Mouse (Mus musculus) left cerebral cortex, adult 9 months (tissue): ENCODE measurements around the gene Gm26727.
A peak's percentile ranks its signal among the peaks of the same experiment; 100 is the strongest.
"Not testable (repeated sequence)": the region's sequence is repeated elsewhere in the genome, so short reads cannot be mapped to it uniquely, and the experiment has no call there.

Experiments used
- DNase-seq, 2 experiments: peaks; one replicate each; pipeline ENCODE4 v3.0.0; 2022; ENCODE audit warnings: low spot score in 2 of 2

The Gm26727 gene

GRCm38 (mm10) chr2:67433081-67433480 lies at the start of gene Gm26727:
Gene Gm26727, minus strand, starts transcription at chr2:67433181.
- no peak for DNase-seq

GRCm38 (mm10) chr2:67481051-67481450 lies 48.1 kb upstream of the Gm26727 start:
- DNase-seq: no peak

GRCm38 (mm10) chr2:67477753-67478152 lies 44.8 kb upstream of the Gm26727 start:
- peak in 1 of 2 experiments; percentile 45 for DNase-seq

GRCm38 (mm10) chr2:67470030-67470429 lies 37.0 kb upstream of the Gm26727 start:
- DNase-seq: not testable (repeated sequence)

- no peak for DNase-seq
These were observed 34.1 kb upstream of the Gm26727 start for GRCm38 (mm10) chr2:67467036-67467435.

GRCm38 (mm10) chr2:67460857-67461256 lies 27.9 kb upstream of the Gm26727 start:
- no peak for DNase-seq

- peak in 1 of 2 experiments; percentile 31 for DNase-seq
These were observed 14.2 kb upstream of the Gm26727 start for GRCm38 (mm10) chr2:67447206-67447605.

- peak in 1 of 2 experiments; percentile 3 for DNase-seq
These were observed 13.8 kb upstream of the Gm26727 start for GRCm38 (mm10) chr2:67446772-67447171.

DNA sequence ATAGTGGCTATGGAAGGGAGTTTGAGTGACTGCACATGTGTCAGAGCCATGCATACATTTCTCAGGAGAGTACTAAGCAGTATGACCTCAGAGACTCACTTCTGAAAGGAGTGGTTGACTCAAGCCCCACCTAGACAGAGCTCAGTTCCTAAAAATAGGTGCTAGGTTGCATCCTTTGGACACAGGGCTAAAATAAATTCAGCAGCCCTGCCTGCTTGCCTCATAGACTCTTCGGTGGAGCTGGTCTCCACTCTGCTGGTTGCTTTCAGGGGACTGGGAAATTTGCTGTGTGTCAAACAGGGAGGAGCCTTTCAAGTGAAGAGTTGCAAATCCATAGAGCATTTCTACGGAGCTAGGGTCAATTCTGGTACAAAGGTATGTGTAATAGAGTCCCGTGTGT lies 12.8 kb upstream of the Gm26727 start, which contains the start of gene Xirp2:
TSS of gene Xirp2 (plus strand) at position 223 of the 400 bp plus-strand sequence.
- no peak for DNase-seq

- DNase-seq: no peak
These were observed 5.3 kb upstream of the Gm26727 start for GRCm38 (mm10) chr2:67438309-67438708.

DNA sequence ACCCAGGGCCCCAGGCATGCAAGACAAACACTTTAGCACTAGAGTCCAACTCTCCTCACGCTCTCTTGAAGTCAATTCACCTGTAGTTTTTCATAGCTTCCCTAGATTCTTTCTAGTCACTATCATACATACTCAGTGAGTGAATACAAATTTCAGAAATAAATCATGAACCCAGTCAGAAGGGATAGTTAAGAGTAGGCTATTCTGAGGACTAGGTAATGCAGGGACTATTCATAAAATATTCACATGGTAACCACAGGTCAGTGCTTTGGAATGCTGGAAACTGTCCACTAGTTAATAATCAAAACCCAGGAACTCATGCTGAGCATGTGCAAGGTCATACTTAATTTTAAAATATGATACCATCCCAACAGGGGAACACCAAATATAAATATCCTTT lies 10.2 kb downstream of the Gm26727 start:
- no peak for DNase-seq

GRCm38 (mm10) chr2:67420853-67421252 lies 12.1 kb downstream of the Gm26727 start:
- DNase-seq: no peak

GRCm38 (mm10) chr2:67413425-67413824 lies 19.6 kb downstream of the Gm26727 start, which contains the start of gene Gm21830:
Gene Gm21830, plus strand, starts transcription at chr2:67413725.
- DNase-seq: not testable (repeated sequence)
